Mouse (Mus musculus) heart, adult 2 months (tissue): ENCODE results near the gene Samd4b. TPM values are rescaled to one million over a fixed set of nuclear protein-coding genes. Genes with fewer than 3 reads are reported as not detected.

Experiments used
- DNase-seq, 2 experiments: peaks; one replicate each; pipeline ENCODE4 v3.0.0; 2021
- H3K27ac ChIP-seq: fragments of 200-600 bp; 2 replicates; pipeline ENCODE4 v1.8.1; 2022
- H3K27me3 ChIP-seq: fragments of 200-500 bp; 2 replicates; pipeline ENCODE4 v1.6.1; 2012; ENCODE audit warnings: mild to moderate bottlenecking, low read length, inconsistent platforms, mixed read lengths; ENCODE audit not compliant: control insufficient read depth, insufficient read depth
- H3K36me3 ChIP-seq: fragments of 200-500 bp; 2 replicates; pipeline ENCODE4 v1.6.1; 2012; ENCODE audit warnings: low read length, inconsistent platforms; ENCODE audit not compliant: control insufficient read depth, insufficient read depth
- H3K4me1 ChIP-seq: fragments of 200-500 bp; 2 replicates; pipeline ENCODE4 v1.6.1; 2011; ENCODE audit warnings: low read length; ENCODE audit not compliant: control insufficient read depth, insufficient read depth
- H3K4me3 ChIP-seq: fragments of 200-600 bp; 2 replicates; pipeline ENCODE4 v1.8.1; 2022
- H3K79me2 ChIP-seq: fragments of 200-500 bp; replicated peaks from 2 replicates; pipeline ENCODE4 v1.6.1; 2012; ENCODE audit warnings: mild to moderate bottlenecking, inconsistent platforms, low read length, moderate library complexity, mixed read lengths; ENCODE audit not compliant: control insufficient read depth, insufficient read depth
- H3K9ac ChIP-seq: fragments of 200-500 bp; 2 replicates; pipeline ENCODE4 v1.6.1; 2012; ENCODE audit warnings: low read depth, mild to moderate bottlenecking, control low read depth, inconsistent platforms, low read length, mixed read lengths
- CTCF ChIP-seq: fragments of 200-600 bp; IDR thresholded peaks from 2 replicates; pipeline ENCODE4 v1.8.1; 2022; ENCODE audit warnings: antibody characterized with exemption, mild to moderate bottlenecking, moderate library complexity
- EP300 ChIP-seq: fragments of 200-500 bp; IDR thresholded peaks from 2 replicates; pipeline ENCODE4 v1.6.1; 2011; ENCODE audit warnings: low read depth, low read length, control low read depth; ENCODE audit not compliant: insufficient read depth
- POLR2A ChIP-seq: fragments of 200-500 bp; IDR thresholded peaks from 2 replicates; pipeline ENCODE4 v1.6.1; 2011; ENCODE audit warnings: mild to moderate bottlenecking, low read depth, low read length, control low read depth; ENCODE audit not compliant: insufficient read depth
- WGBS: fragments of 180-500 bp; shearing (Covaris S2); methylation state at CpG from one replicate; pipeline ENCODE4 v1.1.7; 2018; 5-methylcytosine and 5-hydroxymethylcytosine counted together
- intact Hi-C: fragments of 180-260 bp; cut with DNase I; formaldehyde crosslinking; loops from one replicate; pipeline ENCODE4 v1.15.1; 2025
- polyA plus RNA-seq: library from polyadenylated mRNA; depleted of rRNA; stranded (reverse); fragments of >200 nt; gene quantifications from 2 replicates; pipeline ENCODE4 v1.2.3, GENCODE M21; 2012
- total RNA-seq, 2 experiments: library from RNA; stranded (reverse); gene quantifications; 2 replicates each; pipeline ENCODE4 v1.2.3; 2021

Gene Samd4b
- total and polyA plus RNA-seq, 3 experiments, result 21.9 to 46.1 (median 22.4) TPM

DNA sequence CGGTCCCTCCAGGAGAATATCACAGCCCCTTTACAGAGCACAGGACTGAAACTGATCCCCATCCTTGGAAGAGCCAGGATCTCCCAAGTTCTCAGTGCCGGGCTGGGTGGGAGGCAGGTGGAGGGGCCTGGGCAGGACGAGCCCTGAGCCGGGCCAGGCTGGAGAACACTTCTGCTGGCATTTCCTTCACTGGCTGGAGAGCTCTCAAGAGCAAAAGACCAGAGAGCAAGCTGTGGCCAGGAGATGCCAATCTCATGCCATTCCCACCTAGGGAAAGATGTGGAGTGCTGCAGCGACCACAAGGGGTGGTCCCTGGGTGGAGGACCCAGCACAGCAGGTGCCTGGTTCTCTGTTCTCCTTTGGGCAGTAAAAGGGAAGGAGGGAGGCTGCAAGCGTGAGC lies 12.9 kb downstream of the Samd4b start:
- no peak for DNase-seq
- Histone ChIP-seq H3K27ac (no peak overlapping the region), H3K27me3 (no peaks in the 10 kb centered on the region), H3K79me2 (no peaks in the 10 kb centered on the region), H3K36me3 (no peaks in the 10 kb centered on the region), H3K4me1 (peaks cover 11% of the 10 kb centered on the region), H3K9ac (no peak overlapping the region), H3K4me3 (no peak overlapping the region)
- TF ChIP-seq EP300 (no peak), CTCF (no peak), POLR2A (no peak)
- intact Hi-C loops, result no loop called here
- 79% methylated on average over 6 of the region's 6 CpGs for WGBS

DNA sequence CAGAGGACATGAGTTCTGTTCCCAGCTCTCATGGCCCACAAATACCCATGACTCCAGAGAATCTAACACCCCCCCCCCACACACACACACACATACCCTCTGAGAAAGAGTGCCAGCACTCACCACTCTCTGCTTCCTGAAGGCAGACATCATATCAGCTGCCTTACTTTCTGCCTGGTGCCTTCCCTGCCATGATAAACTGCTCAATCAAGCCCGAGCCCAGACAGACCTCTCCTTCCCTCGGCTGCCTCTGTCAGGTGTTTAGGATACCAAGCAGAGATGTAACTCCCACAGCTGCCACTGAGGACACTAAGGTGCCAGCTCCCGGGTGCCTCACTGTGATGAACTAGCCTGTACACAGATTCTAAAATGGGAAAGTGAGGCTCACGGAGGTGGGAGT lies 13.5 kb downstream of the Samd4b start:
- Histone ChIP-seq H3K79me2 (no peaks in the 10 kb centered on the region), H3K9ac (no peak overlapping the region), H3K27me3 (no peaks in the 10 kb centered on the region), H3K36me3 (no peaks in the 10 kb centered on the region), H3K4me1 (peaks cover 11% of the 10 kb centered on the region), H3K4me3 (no peak overlapping the region), H3K27ac (no peak overlapping the region)
- no peak for DNase-seq
- no peak for TF ChIP-seq CTCF
- TF ChIP-seq EP300, result no peak
- TF ChIP-seq POLR2A, result no peak
- intact Hi-C loops, result no loop called here
- WGBS, result 72% methylated on average over 4 of the region's 4 CpGs

DNA sequence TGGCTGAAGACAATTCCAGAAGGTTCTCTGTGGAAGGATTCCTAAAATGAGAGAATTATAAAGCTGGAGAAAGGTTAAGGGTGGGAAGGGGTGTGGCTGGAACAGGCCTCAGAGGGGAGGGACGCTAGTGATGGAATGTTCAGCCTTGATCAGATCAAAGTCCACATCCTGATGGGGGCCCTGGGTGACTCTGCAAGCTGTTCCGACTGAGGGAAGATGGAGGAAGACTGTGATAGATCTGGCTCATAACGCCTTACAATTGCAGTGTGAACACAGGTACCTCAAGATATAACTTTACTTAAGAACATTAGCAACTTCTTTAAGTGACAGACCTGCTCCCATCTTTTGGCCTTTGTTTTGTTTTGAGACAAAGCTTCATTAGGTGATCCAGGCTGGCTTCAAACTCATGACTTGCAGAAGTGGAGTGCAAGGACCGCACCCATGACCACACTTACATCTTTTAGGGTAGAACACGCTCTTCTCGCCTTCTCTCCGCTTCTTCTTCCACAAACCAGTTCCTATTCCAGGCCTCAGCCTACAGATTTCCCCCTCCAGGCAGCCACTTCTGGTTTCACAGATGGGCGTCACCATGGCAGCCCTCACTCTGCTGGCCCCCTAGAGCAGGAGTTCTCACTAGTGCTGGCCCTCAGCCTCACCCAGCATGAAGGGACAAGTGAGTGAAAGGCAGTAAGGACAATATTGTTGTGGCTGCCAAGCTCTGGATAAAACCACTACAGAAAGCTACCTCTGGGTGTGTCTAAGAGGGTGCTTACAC lies 14.2 kb downstream of the Samd4b start:
- H3K9ac ChIP-seq, result no peak overlapping the region

DNA sequence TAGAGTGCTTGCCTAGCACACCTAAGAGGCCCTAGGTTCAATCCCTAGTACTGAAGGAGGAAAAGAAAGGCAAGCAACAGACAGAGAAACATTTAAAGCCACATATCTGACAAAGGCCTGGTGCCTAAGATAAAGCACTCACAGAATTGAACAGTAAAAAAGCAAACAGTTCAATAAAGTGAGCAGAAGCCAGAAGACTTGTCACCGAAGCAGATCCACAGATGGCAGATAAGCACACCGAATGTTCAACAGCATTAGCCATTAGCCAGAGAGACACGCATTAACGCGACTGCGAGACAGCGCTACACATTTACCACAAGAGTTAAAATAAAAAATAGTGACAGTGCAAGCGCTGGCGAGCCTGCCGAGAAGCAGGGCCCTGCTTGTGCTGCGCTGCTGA lies 15.1 kb downstream of the Samd4b start:
- 92% methylated on average over 11 of the region's 11 CpGs for WGBS
- DNase-seq, result no peak
- H3K27ac ChIP-seq, result no peak overlapping the region

More for the DNA sequence above, 14.2 kb downstream of the Samd4b start:
- Histone ChIP-seq H3K27me3 (no peaks in the 10 kb centered on the region), H3K79me2 (no peaks in the 10 kb centered on the region), H3K4me3 (no peak overlapping the region), H3K27ac (no peak overlapping the region), H3K36me3 (no peaks in the 10 kb centered on the region), H3K4me1 (peaks cover 11% of the 10 kb centered on the region)
- intact Hi-C loops, result no loop called here
- 84% methylated on average over 8 of the region's 8 CpGs for WGBS
- DNase-seq, result no peak
- no peak for TF ChIP-seq CTCF
- TF ChIP-seq POLR2A, result no peak
- no peak for TF ChIP-seq EP300

DNA sequence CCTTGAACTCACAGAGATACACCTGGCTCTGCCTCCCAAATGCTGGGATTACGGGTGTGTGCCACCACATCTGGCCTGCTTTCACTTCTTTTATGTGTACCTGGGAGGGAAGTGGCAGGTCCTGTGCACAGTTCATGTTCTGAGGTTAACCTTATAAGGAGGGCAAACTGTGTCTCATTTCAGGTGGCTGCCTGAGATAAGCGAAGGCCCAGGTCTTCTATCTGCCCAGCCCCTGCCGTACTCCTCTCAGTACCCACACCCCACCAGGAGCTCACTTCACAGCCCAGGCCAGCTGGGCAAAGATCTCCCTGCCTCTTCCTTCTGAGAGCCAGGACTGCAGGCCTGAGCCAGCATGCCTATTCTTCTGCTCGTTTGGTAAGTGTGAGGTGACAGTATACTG lies 16.2 kb downstream of the Samd4b start:
- no peak for DNase-seq
- no peaks in the 10 kb centered on the region for H3K79me2 ChIP-seq
- WGBS, result 84% methylated on average over 4 of the region's 4 CpGs
- intact Hi-C loops, result no loop called here
- TF ChIP-seq POLR2A (no peak), CTCF (no peak), EP300 (no peak)
- no peak overlapping the region for H3K9ac ChIP-seq
- H3K36me3 ChIP-seq, result no peaks in the 10 kb centered on the region
- H3K4me3 ChIP-seq, result no peak overlapping the region
- H3K27ac ChIP-seq, result no peak overlapping the region
- H3K4me1 ChIP-seq, result peaks cover 7% of the 10 kb centered on the region
- H3K27me3 ChIP-seq, result no peaks in the 10 kb centered on the region

More for the DNA sequence above, 15.1 kb downstream of the Samd4b start:
- Histone ChIP-seq H3K4me3 (no peak overlapping the region), H3K9ac (no peak overlapping the region), H3K36me3 (no peaks in the 10 kb centered on the region), H3K4me1 (peaks cover 13% of the 10 kb centered on the region), H3K27me3 (no peaks in the 10 kb centered on the region), H3K79me2 (no peaks in the 10 kb centered on the region)
- TF ChIP-seq EP300, result no peak
- intact Hi-C loops, result no loop called here

DNA sequence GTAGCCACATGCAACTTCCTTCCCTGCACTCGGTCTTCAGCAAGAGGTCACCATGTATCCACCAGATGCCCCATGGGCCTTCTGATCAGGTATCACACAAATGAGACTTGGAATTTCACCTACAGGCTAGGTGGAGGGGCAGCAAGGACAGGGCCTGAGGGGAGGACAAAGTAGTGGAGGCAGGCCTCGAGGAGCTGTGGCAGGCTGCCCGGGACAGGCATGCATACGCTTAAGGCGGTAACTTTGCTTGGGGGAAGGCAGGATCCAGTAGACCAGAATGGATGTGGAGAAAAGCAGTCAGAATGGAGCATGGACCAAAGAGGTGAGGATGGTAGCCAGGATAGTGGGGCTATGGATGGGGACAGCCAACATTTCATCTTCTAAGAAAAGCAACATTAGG lies 18.1 kb downstream of the Samd4b start:
- no peak overlapping the region for H3K4me3 ChIP-seq
- H3K27me3 ChIP-seq, result no peaks in the 10 kb centered on the region
- 75% methylated on average over 5 of the region's 5 CpGs for WGBS
- no peak overlapping the region for H3K9ac ChIP-seq
- no peaks in the 10 kb centered on the region for H3K36me3 ChIP-seq
- no peaks in the 10 kb centered on the region for H3K79me2 ChIP-seq
- no peak for TF ChIP-seq EP300
- no peak for TF ChIP-seq POLR2A
- TF ChIP-seq CTCF, result no peak
- no peak overlapping the region for H3K27ac ChIP-seq
- intact Hi-C loops, result no loop called here
- no peak for DNase-seq
- peaks cover 4% of the 10 kb centered on the region; the same call in 1 of the 2 replicates for H3K4me1 ChIP-seq
